Mouse (Mus musculus): ENCODE measurements around the gene Ccdc117. TPM values are rescaled to one million over a fixed set of nuclear protein-coding genes. Genes with fewer than 3 reads are reported as not detected.
A peak's percentile ranks its signal among the peaks of the same experiment; 100 is the strongest.

Ccdc117 gene
- total RNA-seq, 2 experiments from 2014 or later = 8.8 to 12.1 TPM

DNA sequence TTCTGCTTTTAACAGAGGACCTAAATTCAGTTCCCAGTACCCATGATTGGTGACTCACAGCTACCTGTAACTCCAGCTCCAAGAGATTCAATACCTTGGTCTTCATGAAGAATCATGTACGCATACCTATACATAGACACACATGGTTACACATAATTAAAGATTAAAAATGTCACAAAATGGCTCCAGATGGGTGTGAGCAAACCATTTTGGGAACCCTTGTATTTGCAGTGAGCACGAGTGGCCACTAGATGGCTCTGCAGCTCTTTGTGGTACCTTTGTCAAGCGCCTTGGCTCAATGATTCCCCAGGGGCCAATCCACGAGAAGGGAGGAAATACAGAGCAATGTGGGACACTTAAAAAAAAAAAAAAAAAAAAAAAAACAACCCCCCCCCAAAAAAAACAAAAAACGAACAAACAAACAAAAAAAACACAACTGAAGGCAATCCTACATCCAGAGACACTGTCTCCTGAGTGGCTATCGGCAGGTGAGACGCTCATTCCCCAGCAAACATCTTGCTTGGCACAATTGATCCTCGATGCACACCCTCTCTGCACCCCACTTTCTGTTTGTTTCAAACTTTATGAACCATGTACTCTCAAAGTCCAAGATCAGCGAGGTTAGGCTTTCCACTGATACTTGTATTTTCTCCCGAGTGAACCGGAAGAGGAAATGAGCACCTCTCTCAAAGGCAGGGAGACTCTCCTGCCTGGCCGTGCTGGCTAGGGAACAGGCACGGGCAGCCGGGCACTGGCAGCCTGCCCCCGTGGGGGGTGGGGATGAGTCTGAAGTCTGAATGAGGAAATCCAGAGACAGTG lies 56.6 kb downstream of the Ccdc117 start:
- DNase-seq (ENCODE audit: low spot score in 2 of 2) = peak; percentile 82 to 91

DNA sequence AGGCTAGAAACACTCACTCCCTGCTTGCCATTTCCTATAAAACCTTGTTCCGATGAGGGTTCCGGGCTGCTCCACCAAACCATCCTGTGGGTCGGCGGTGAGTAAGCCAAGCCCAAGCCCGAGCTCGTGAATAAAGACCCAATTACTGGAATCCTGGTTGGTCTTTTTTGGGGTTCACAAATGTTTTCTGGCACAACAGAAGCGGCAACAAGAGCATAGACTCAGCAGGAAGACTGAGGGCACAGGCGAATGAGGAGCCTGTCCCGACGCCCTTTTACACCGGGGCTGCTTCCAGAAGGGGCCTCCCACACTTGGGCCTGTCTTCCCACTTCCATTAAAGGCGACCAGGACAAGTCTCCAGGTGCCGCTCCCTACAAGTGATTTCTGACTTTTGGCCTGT lies 59.4 kb downstream of the Ccdc117 start:
- DNase-seq (ENCODE audit: low spot score in 2 of 2) = no peak

Other genes starting within 250 kb of the Ccdc117 start
- 10 to 100 TPM; 19.9 to 22.3 TPM for gene Znrf3, start 97.3 kb downstream of the Ccdc117 start, total RNA-seq (2021)
- 10 to 100 TPM; 72.9 to 88.1 TPM for gene Xbp1, start 21.5 kb downstream of the Ccdc117 start, total RNA-seq (2021)
- gene Ankrd36, start 27.5 kb upstream of the Ccdc117 start, total RNA-seq (2021) = not detected
- gene Mrps24, start 173.5 kb upstream of the Ccdc117 start, total RNA-seq (2021) = 10 to 100 TPM; 73.1 to 76.8 TPM
- gene Urgcp, start 220.2 kb upstream of the Ccdc117 start, total RNA-seq (2021) = 10 to 100 TPM; 54.2 to 67.8 TPM
- gene Dbnl, start 246.3 kb upstream of the Ccdc117 start, total RNA-seq (2021) = 10 to 100 TPM; 83.4 to 86.0 TPM

Measured in layer of hippocampus, postnatal 14 days (tissue).